Mouse (Mus musculus): ENCODE measurements at regions not wholly inside any gene's neighbourhood (a gene's known extent, or its start where the extent isn't known, plus 50 kb on each side); places are given as distances from the start of the nearest gene placed in this dataset.
"Not testable (repeated sequence)": the region's sequence is repeated elsewhere in the genome, so short reads cannot be mapped to it uniquely, and the experiment has no call there.

- H3K36me3 ChIP-seq (ENCODE audit: control insufficient read depth, insufficient read depth, low read length); H3K27me3 ChIP-seq (ENCODE audit: control insufficient read depth, insufficient read depth, low read length); H3K4me3 ChIP-seq (ENCODE audit: control insufficient read depth, low read depth, low read length); H3K4me1 ChIP-seq (ENCODE audit: control insufficient read depth, insufficient read depth, low read length); H3K27ac ChIP-seq (ENCODE audit: control insufficient read depth, insufficient read depth, low read depth, low read length): not testable (repeated sequence)
Observed at GRCm38 (mm10) chr17:17197229-17197628, 76.0 kb downstream of the Zfp97 start.

- no peak overlapping the region for H3K27ac ChIP-seq (ENCODE audit: control insufficient read depth, insufficient read depth, low read depth, low read length)
- H3K4me1 ChIP-seq (ENCODE audit: control insufficient read depth, insufficient read depth, low read length) = no peaks in the 10 kb centered on the region
- H3K36me3 ChIP-seq (ENCODE audit: control insufficient read depth, insufficient read depth, low read length) = no peaks in the 10 kb centered on the region
- H3K27me3 ChIP-seq (ENCODE audit: control insufficient read depth, insufficient read depth, low read length) = no peaks in the 10 kb centered on the region
- no peak overlapping the region for H3K4me3 ChIP-seq (ENCODE audit: control insufficient read depth, low read depth, low read length)
- no peak for TF ChIP-seq CTCF (IDR thresholded peaks at IDR 0.05; ENCODE audit: control insufficient read depth, insufficient read depth, insufficient replicate concordance, low read depth, low read length)
- TF ChIP-seq POLR2A (IDR thresholded peaks at IDR 0.05; ENCODE audit: control insufficient read depth, low read depth, low read length) = no peak
Observed at GRCm38 (mm10) chr17:17229069-17229468, 107.9 kb downstream of the Zfp97 start.

GRCm38 (mm10) chr17:17234329-17235185 is 113.3 kb downstream of the Zfp97 start:
- H3K4me3 ChIP-seq (ENCODE audit: control insufficient read depth, low read depth, low read length) = peak overlapping the region; percentile 75
- H3K27ac ChIP-seq (ENCODE audit: control insufficient read depth, insufficient read depth, low read depth, low read length) = peak overlapping the region; percentile 43
- not testable (repeated sequence) for H3K27me3 ChIP-seq (ENCODE audit: control insufficient read depth, insufficient read depth, low read length); H3K4me1 ChIP-seq (ENCODE audit: control insufficient read depth, insufficient read depth, low read length); H3K36me3 ChIP-seq (ENCODE audit: control insufficient read depth, insufficient read depth, low read length)

GRCm38 (mm10) chr17:17235186-17235482 is 113.9 kb downstream of the Zfp97 start:
- not testable (repeated sequence) for H3K27me3 ChIP-seq (ENCODE audit: control insufficient read depth, insufficient read depth, low read length); H3K36me3 ChIP-seq (ENCODE audit: control insufficient read depth, insufficient read depth, low read length)
- peak overlapping the region; percentile 43 for H3K27ac ChIP-seq (ENCODE audit: control insufficient read depth, insufficient read depth, low read depth, low read length)

More at GRCm38 (mm10) chr17:17235186-17235482, 113.9 kb downstream of the Zfp97 start:
- H3K4me1 ChIP-seq (ENCODE audit: control insufficient read depth, insufficient read depth, low read length) = not testable (repeated sequence)
- peak overlapping the region; percentile 75 for H3K4me3 ChIP-seq (ENCODE audit: control insufficient read depth, low read depth, low read length)

All from testis, adult 2 months (tissue).